Mouse (Mus musculus) kidney, postnatal 0 days (tissue): Measurements from ENCODE around the gene Fzd5. TPM values are rescaled to one million over a fixed set of nuclear protein-coding genes. Genes with fewer than 3 reads are reported as not detected.

ENCODE experiments used
- ATAC-seq: fragments of 200-750 bp; cut with Nextera tagmentation; replicated peaks from 2 replicates; pipeline ENCODE4 v1.8.0; 2017; ENCODE audit warnings: low read depth, moderate number of reproducible peaks, moderate TSS enrichment, moderate library complexity; ENCODE audit not compliant: low FRiP score
- DNase-seq: peaks from one replicate; pipeline ENCODE4 v3.0.0-alpha.2; 2016; ENCODE audit warnings: low spot score
- H3K27ac ChIP-seq: fragments of 300-500 bp; sonication (generic); 2 replicates; pipeline ENCODE4 v1.5.1; 2014; ENCODE audit warnings: mild to moderate bottlenecking
- H3K27me3 ChIP-seq: fragments of 300-500 bp; sonication (generic); 2 replicates; pipeline ENCODE4 v1.6.1; 2014; ENCODE audit warnings: low read length, mixed read lengths; ENCODE audit not compliant: insufficient read depth
- H3K36me3 ChIP-seq: fragments of 300-500 bp; sonication (generic); 2 replicates; pipeline ENCODE4 v1.6.1; 2014; ENCODE audit warnings: low read length, mixed read lengths; ENCODE audit not compliant: insufficient read depth
- H3K4me1 ChIP-seq: fragments of 300-500 bp; sonication (generic); replicated peaks from 2 replicates; pipeline ENCODE4 v1.6.1; 2014; ENCODE audit warnings: antibody characterized with exemption, low read length, mixed read lengths; ENCODE audit not compliant: insufficient read depth
- H3K4me2 ChIP-seq: fragments of 300-500 bp; sonication (generic); 2 replicates; pipeline ENCODE4 v1.6.1; 2014; ENCODE audit warnings: mild to moderate bottlenecking, low read length, moderate library complexity, mixed read lengths
- H3K4me3 ChIP-seq: fragments of 300-500 bp; sonication (generic); replicated peaks from 2 replicates; pipeline ENCODE4 v1.5.1; 2014; ENCODE audit warnings: low read depth, low read length
- H3K9ac ChIP-seq: fragments of 300-500 bp; sonication (generic); 2 replicates; pipeline ENCODE4 v1.6.1; 2014; ENCODE audit warnings: low read depth, low read length
- H3K9me3 ChIP-seq: fragments of 300-500 bp; sonication (generic); replicated peaks from 2 replicates; pipeline ENCODE4 v1.6.1; 2016; ENCODE audit warnings: low read length, inconsistent platforms, mixed read lengths
- CTCF ChIP-seq: IDR thresholded peaks from 2 replicates; pipeline ENCODE4 v1.5.1; 2016; ENCODE audit warnings: antibody characterized with exemption, low read depth, mild to moderate bottlenecking, moderate library complexity
- WGBS: fragments of 180-500 bp; shearing (Covaris S2); extraction: QIAGEN DNeasy Blood & Tissue Kit; methylation state at CpG from one replicate; pipeline ENCODE4 v1.1.7; 2014; 5-methylcytosine and 5-hydroxymethylcytosine counted together
- polyA plus RNA-seq: library from polyadenylated mRNA; unstranded; fragments of >200 nt; fragmentation: Nextera tagmentation; extraction: Ambion mirVana; gene quantifications from 2 replicates; pipeline ENCODE4 v1.2.1, GENCODE M21; 2015

Gene Fzd5
- polyA plus RNA-seq, 1 experiment from 2014 or later, result 2.5 TPM

- DNase-seq, result no peak
- Histone ChIP-seq H3K4me2 (no peak overlapping the region), H3K4me1 (peaks cover 8% of the 10 kb centered on the region; the same call in 1 of the 2 replicates)
Observed at GRCm38 (mm10) chr1:64731341-64732020, 6.1 kb downstream of the Fzd5 start.

DNA sequence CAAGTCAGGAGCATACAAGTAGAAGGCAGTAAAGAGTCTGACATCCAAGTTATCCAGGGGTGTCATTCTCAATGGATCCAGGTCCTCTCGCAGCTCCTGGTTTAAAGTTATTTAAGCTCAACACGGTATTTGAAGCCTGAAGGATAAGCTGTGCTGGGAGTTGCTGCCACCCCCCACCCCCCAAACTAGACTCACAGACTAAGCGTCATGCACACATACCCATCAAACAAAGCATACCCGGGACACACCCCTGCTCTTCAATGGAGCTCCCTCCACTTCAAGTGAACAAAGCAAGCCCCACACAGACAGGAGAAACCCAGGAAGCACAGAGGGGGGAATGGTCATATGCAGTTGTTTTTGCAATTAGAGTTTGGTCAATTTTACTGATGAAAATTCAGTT is 7.5 kb downstream of the Fzd5 start:
- TF ChIP-seq CTCF, result no peak
- DNase-seq, result no peak
- H3K4me1 ChIP-seq, result no peaks in the 10 kb centered on the region; the same call in 1 of the 2 replicates
- H3K9me3 ChIP-seq, result no peaks in the 10 kb centered on the region
- no peaks in the 10 kb centered on the region; the same call in 1 of the 2 replicates for H3K27me3 ChIP-seq
- no peak overlapping the region for H3K27ac ChIP-seq
- ATAC-seq, result no peak
- WGBS, result 87% methylated on average over 4 of the region's 4 CpGs
- H3K4me2 ChIP-seq, result no peak overlapping the region
- no peaks in the 10 kb centered on the region for H3K36me3 ChIP-seq
- H3K9ac ChIP-seq, result no peak overlapping the region
- no peak overlapping the region for H3K4me3 ChIP-seq

More at GRCm38 (mm10) chr1:64731341-64732020, 6.1 kb downstream of the Fzd5 start:
- no peak overlapping the region for H3K27ac ChIP-seq
- H3K36me3 ChIP-seq, result no peaks in the 10 kb centered on the region
- peaks cover 3% of the 10 kb centered on the region; the same call in 1 of the 2 replicates for H3K27me3 ChIP-seq
- no peak for ATAC-seq
- TF ChIP-seq CTCF, result no peak
- H3K4me3 ChIP-seq, result no peak overlapping the region
- no peaks in the 10 kb centered on the region for H3K9me3 ChIP-seq
- no peak overlapping the region for H3K9ac ChIP-seq
- 72% methylated on average over 16 of the region's 16 CpGs for WGBS

GRCm38 (mm10) chr1:64721034-64721587 is 16.4 kb downstream of the Fzd5 start:
- DNase-seq, result no peak
- H3K27me3 ChIP-seq, result no peaks in the 10 kb centered on the region
- H3K4me3 ChIP-seq, result no peak overlapping the region
- TF ChIP-seq CTCF, result no peak
- no peak overlapping the region for H3K27ac ChIP-seq
- peaks cover 17% of the 10 kb centered on the region; the same call in 1 of the 2 replicates for H3K36me3 ChIP-seq
- 81% methylated on average over 10 of the region's 10 CpGs for WGBS
- no peak for ATAC-seq
- no peak overlapping the region for H3K4me2 ChIP-seq
- H3K9ac ChIP-seq, result no peak overlapping the region
- H3K4me1 ChIP-seq, result no peaks in the 10 kb centered on the region
- no peaks in the 10 kb centered on the region for H3K9me3 ChIP-seq

DNA sequence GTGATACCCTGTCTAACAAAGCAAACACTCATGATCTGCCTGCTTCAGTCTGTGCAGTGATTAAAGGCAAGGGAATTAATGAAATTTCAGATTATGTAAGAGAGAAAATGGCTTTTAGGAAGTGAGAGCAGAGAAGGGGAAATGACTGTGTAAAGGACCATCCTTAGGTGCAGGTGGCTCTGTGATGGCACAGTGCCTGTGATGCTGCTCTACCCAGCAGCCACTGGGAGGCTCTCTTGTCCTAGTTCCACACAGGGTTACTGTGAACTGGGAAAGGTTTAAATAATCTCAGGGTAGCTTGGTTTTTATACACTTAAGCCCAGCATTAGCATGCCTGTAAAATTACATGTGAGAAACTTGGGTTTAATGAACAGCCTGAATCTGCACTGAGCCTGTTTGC is 20.0 kb downstream of the Fzd5 start:
- H3K4me2 ChIP-seq, result no peak overlapping the region
- no peak overlapping the region for H3K4me3 ChIP-seq
- H3K9me3 ChIP-seq, result no peaks in the 10 kb centered on the region
- H3K4me1 ChIP-seq, result no peaks in the 10 kb centered on the region
- peak; percentile 82; the same call in 1 of the 2 replicates for ATAC-seq
- peak; percentile 85 for TF ChIP-seq CTCF
- peaks cover 20% of the 10 kb centered on the region for H3K36me3 ChIP-seq
- no peaks in the 10 kb centered on the region for H3K27me3 ChIP-seq
- H3K9ac ChIP-seq, result no peak overlapping the region
- peak; percentile 70 for DNase-seq
- H3K27ac ChIP-seq, result no peak overlapping the region

GRCm38 (mm10) chr1:64716589-64717304 is 20.8 kb downstream of the Fzd5 start:
- H3K27me3 ChIP-seq, result no peaks in the 10 kb centered on the region
- peaks cover 14% of the 10 kb centered on the region for H3K36me3 ChIP-seq
- WGBS, result 82% methylated on average over 7 of the region's 7 CpGs
- TF ChIP-seq CTCF, result no peak
- no peaks in the 10 kb centered on the region for H3K4me1 ChIP-seq
- H3K9ac ChIP-seq, result no peak overlapping the region
- no peak overlapping the region for H3K4me2 ChIP-seq
- no peak for DNase-seq
- no peak for ATAC-seq
- no peak overlapping the region for H3K4me3 ChIP-seq
- H3K27ac ChIP-seq, result no peak overlapping the region
- H3K9me3 ChIP-seq, result no peaks in the 10 kb centered on the region

DNA sequence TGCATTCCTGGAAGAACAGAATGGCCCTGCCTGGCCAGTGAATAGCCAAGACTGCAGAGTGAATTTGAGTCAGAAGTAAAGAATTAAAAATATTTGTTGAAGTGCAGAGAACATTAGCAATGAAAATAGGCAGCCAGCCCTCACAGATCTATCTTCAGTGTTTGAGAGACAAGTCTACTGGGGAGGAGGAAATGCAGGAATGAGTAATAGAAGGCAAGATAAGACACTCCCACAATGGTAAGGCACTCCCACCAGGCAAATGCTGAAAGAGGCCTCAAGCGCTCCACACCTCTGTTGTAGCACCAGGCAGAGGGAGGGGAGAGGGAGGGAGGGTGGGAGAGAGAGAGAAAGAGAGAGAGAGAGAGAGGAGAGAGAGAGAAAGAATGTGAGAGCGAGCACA is 22.1 kb downstream of the Fzd5 start:
- H3K4me1 ChIP-seq, result no peaks in the 10 kb centered on the region
- no peak for ATAC-seq
- DNase-seq, result no peak
- WGBS, result 77% methylated on average over 2 of the region's 2 CpGs
- no peaks in the 10 kb centered on the region for H3K27me3 ChIP-seq
- TF ChIP-seq CTCF, result no peak
- H3K9me3 ChIP-seq, result no peaks in the 10 kb centered on the region
- H3K27ac ChIP-seq, result no peak overlapping the region
- peaks cover 8% of the 10 kb centered on the region; the same call in 1 of the 2 replicates for H3K36me3 ChIP-seq
- no peak overlapping the region for H3K9ac ChIP-seq
- no peak overlapping the region for H3K4me2 ChIP-seq
- H3K4me3 ChIP-seq, result no peak overlapping the region
